Mouse (Mus musculus) bone marrow, adult 2 months (tissue): ENCODE measurements around the gene Rph3a. TPM values are rescaled to one million over a fixed set of nuclear protein-coding genes. Genes with fewer than 3 reads are reported as not detected.

Source experiments
- H3K27ac ChIP-seq: fragments of 200-500 bp; 2 replicates; pipeline ENCODE4 v1.5.1; 2012; ENCODE audit warnings: low read depth, mild to moderate bottlenecking, control low read depth, inconsistent platforms, low read length; ENCODE audit not compliant: control insufficient read depth, poor library complexity, insufficient read depth
- H3K4me1 ChIP-seq: fragments of 200-500 bp; 2 replicates; pipeline ENCODE4 v1.6.1; 2011; ENCODE audit warnings: low read length; ENCODE audit not compliant: control insufficient read depth, insufficient read depth
- H3K4me3 ChIP-seq: fragments of 200-500 bp; replicated peaks from 2 replicates; pipeline ENCODE3; 2011; ENCODE audit warnings: mild to moderate bottlenecking, low read depth, low read length, control low read depth; ENCODE audit not compliant: control insufficient read depth
- CTCF ChIP-seq: fragments of 200-500 bp; IDR thresholded peaks from 2 replicates; pipeline ENCODE4 v1.5.1; 2011; ENCODE audit warnings: low read length, control low read depth; ENCODE audit not compliant: control insufficient read depth, insufficient read depth
- POLR2A ChIP-seq: fragments of 200-500 bp; IDR thresholded peaks from 2 replicates; pipeline ENCODE4 v1.6.1; 2011; ENCODE audit warnings: low read depth, mild to moderate bottlenecking, control low read depth, low read length, borderline replicate concordance; ENCODE audit not compliant: control insufficient read depth
- WGBS: fragments of 180-500 bp; shearing (Covaris S2); methylation state at CpG from one replicate; pipeline ENCODE4 v1.1.7; 2018; 5-methylcytosine and 5-hydroxymethylcytosine counted together
- polyA plus RNA-seq: library from polyadenylated mRNA; stranded (reverse); fragments of >200 nt; gene quantifications from 2 replicates; pipeline ENCODE4 v1.2.4, GENCODE M21; 2011; ENCODE audit warnings: low replicate concordance; ENCODE audit not compliant: missing spikeins, insufficient read depth, insufficient read length

Rph3a gene
- polyA plus RNA-seq, 1 experiment = not detected

DNA sequence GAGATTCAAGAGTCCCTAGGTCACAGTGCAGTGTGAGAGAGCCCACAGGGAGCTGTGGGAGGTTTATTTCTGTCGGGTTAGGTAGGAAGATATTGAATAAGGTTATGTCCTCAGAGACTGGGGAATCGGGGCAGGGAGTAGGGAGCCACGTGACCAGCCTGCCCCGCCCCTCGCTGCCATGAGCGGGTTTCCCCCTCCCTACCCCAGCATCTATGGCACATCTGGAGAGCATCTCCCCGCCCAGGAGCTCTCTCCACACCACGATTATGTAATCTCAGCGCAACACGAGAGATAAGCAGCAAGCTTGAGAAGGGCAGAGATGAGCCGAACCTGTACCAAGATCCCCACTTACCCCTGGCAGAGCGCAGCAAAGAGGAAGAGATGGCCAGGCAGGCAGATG lies 6.5 kb upstream of the Rph3a start:
- Histone ChIP-seq H3K27ac (no peak overlapping the region), H3K4me1 (no peaks in the 10 kb centered on the region), H3K4me3 (no peak overlapping the region)
- 23% methylated on average over 12 of the region's 12 CpGs for WGBS
- TF ChIP-seq POLR2A (no peak), CTCF (no peak)

DNA sequence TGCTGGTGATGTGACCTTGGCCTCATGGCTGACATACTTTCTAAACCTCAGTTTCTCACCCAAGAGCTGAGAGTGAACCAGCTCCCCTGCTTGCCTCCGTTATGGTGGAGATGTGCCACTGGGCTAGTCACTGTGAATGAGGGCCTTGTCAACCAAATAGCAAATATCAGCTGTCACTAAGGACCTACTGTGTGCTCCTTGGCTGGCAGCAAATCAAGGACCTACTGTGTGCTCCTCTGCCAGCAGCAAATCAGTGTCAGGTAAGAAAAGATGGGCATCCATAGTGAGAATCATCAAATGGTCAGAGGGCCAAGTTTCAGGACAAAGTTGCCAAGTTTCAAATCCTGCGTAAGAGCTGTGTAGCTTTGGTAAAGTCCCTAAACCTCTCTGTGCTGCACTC lies 4.6 kb upstream of the Rph3a start:
- no peak overlapping the region for H3K4me3 ChIP-seq
- H3K27ac ChIP-seq = no peak overlapping the region
- TF ChIP-seq CTCF (no peak), POLR2A (no peak)
- no peaks in the 10 kb centered on the region for H3K4me1 ChIP-seq
- 84% methylated on average over 2 of the region's 2 CpGs for WGBS

DNA sequence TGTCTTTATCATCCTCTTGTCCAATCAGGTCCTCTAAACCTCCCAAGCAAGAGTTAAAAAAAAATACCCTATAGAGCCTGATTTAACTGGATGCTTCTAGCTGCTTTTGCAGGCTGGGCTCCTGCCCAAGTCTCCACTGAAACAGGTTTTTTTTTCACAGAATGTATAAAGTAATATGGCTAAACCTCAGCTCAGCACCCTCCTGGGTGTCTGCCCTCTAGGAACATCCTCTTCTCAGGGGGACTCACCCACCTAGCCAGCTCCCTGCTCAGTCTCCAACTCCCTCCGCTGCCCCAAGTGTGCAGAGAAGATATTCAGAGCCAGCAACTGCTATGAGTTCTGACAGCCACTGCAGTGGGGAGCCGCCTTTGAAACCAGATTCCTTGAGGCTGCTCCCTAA lies 2.1 kb upstream of the Rph3a start:
- no peaks in the 10 kb centered on the region for H3K4me1 ChIP-seq
- WGBS = 40% methylated on average over 2 of the region's 2 CpGs
- H3K27ac ChIP-seq = no peak overlapping the region
- no peak for TF ChIP-seq POLR2A
- no peak for TF ChIP-seq CTCF
- no peak overlapping the region for H3K4me3 ChIP-seq

DNA sequence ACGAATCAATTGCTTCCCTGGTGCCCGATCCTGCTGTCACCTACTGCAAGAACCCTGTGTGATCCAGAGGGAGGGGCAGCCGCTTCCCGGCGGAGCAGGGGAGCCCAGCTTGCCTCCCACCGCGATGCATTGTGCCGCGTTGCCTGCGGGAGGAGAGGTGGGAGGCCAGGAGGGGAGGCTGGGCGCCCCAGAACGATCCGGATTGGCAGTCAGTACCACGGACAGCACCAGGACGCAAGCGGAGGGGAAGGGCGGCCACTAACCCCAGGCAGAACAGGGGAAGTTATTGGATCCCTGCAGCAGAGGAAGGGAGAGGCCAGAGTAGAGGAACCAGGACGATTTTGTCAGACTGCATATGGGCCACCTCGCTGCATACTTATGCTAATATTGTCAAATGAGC lies 486 bp downstream of the Rph3a start:
- TF ChIP-seq POLR2A (peak; percentile 12; the same call in 1 of the 2 replicates), CTCF (no peak; the same call in 1 of the 2 replicates)
- H3K27ac ChIP-seq = no peak overlapping the region; the same call in 1 of the 2 replicates
- no peaks in the 10 kb centered on the region for H3K4me1 ChIP-seq
- H3K4me3 ChIP-seq = no peak overlapping the region
- WGBS = 1% methylated on average over 19 of the region's 19 CpGs

DNA sequence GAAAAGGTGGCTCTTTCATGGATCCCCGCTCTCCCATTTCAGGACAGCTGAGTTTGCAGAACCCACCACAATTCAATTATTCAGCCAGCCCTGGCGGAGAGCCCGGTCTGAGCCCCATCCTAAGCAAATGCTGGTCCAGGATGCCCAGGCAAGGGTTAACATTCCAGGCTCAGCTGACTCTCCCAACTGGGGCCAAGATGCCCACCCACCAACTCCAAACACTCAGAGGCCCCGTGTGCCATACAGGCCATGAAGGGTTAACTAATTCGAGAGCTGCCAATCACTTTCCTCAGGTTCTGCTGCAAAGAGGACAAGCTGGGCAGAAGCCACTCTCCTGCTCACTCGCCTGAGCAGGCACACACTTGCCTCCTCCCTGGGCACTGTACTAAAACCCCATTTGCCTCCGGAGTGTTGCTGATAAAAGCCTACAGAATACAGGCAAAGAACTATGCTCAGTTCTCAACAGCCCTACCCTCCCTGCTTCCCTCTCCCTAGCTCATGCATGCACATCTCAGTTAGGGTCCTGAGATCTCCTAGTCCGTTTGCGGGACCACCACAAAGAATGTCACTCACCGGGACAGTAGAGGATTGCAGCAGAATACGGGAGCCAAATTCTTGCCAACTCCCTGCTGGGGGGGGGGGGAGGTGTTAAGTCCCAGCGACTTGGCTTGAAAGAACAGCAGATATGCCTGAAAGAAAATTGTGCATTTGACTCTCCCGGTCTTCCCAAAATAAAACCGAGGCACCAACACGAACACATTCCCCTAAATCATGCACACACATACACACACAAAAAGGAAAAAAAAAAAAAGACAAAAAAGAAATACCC lies 1.3 kb downstream of the Rph3a start:
- Histone ChIP-seq H3K27ac (no peak overlapping the region), H3K4me3 (no peak overlapping the region), H3K4me1 (no peaks in the 10 kb centered on the region)
- 20% methylated on average over 15 of the region's 15 CpGs for WGBS
- TF ChIP-seq CTCF = no peak

DNA sequence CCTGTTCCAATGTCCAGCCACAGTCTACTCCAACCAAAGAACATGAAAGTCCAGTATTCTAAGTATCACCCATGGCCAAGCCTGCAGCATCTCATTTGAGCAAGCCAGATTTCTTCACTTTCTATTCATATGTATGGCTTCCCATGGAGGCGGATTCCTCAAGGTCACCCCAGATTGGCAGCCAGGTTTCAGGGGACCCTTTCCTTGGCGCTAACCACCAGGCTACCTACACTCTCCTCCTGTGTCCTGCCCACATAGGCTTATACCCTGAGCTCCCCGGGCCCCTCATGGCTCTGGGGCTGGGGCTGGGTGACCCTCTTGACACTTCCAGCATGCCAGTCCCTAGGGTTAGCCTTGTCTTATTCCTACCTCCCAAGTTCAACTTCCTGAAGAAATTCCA lies 2.3 kb downstream of the Rph3a start:
- no peaks in the 10 kb centered on the region for H3K4me1 ChIP-seq
- WGBS = 71% methylated on average over 3 of the region's 3 CpGs
- TF ChIP-seq CTCF (no peak), POLR2A (no peak)
- no peak overlapping the region for H3K27ac ChIP-seq
- no peak overlapping the region for H3K4me3 ChIP-seq

DNA sequence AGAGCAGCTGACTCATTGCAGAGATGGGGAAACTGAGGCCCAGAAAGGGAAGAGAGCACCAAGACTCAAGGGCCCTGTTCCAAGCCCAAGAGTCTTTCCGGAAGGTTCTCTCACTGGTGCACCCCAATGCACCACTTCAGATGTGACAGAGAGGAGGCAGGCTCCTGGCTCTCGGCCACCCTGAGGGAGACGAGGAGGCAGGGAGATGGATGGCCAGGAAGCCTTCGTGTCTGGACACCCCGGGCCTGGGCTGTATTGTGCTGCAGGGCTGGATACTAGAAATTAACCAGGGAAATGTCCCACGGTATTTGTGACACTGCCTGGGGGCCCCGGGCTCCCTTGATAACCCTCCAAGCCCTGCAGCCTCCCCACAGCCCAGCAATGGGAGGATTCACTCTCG lies 2.8 kb downstream of the Rph3a start:
- Histone ChIP-seq H3K4me1 (no peaks in the 10 kb centered on the region), H3K27ac (no peak overlapping the region; the same call in 1 of the 2 replicates), H3K4me3 (no peak overlapping the region)
- WGBS = 71% methylated on average over 8 of the region's 8 CpGs
- TF ChIP-seq CTCF (no peak), POLR2A (no peak)

DNA sequence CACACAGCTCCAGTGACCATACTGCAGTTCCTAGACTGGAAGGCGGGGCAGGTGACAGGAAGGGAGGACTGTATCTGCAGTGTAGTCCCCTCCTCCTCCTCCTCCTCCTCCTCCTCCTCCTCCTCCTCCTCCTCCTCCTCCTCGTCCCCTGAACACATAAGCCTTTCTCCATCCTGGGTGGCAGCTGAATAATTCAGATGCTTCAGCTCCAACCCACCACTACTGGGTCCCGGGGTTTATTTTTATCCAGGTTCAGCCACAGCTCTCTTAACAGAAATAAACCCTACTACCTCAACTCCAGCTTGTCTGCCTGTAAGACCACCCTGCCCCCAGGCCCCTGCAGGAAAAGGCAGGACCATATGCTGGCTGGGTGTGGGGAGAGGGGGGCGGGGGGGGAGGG lies 3.7 kb downstream of the Rph3a start:
- Histone ChIP-seq H3K4me1 (no peaks in the 10 kb centered on the region), H3K4me3 (no peak overlapping the region), H3K27ac (no peak overlapping the region)
- WGBS = 53% methylated on average over 3 of the region's 4 CpGs
- TF ChIP-seq CTCF (no peak), POLR2A (no peak)
